Mouse (Mus musculus) megakaryocyte-erythroid progenitor cell, adult 5-6 weeks (primary cell): ENCODE data around the gene Lrrc45. TPM values are rescaled to one million over a fixed set of nuclear protein-coding genes. Genes with fewer than 3 reads are reported as not detected.
"Not testable (repeated sequence)": the region's sequence is repeated elsewhere in the genome, so short reads cannot be mapped to it uniquely, and the experiment has no call there.

Source experiments
- ATAC-seq: replicated peaks from 2 replicates; pipeline ENCODE4 v1.8.0; 2016; ENCODE audit warnings: mild to moderate bottlenecking, inconsistent platforms; ENCODE audit not compliant: severe bottlenecking, poor library complexity, low FRiP score, low TSS enrichment
- total RNA-seq, 2 experiments: library from RNA; stranded (forward) in 1 of 2; stranded (reverse) in 1 of 2; fragments of 200-1000, 215-1000 nt in 1 of 2; fragments of >200 nt in 1 of 2; fragmentation: Nextera tagmentation in 1 of 2; gene quantifications; 2 replicates each; pipeline ENCODE4 v1.2.3; 2014 to 2017

Gene Lrrc45
- total RNA-seq, 2 experiments from 2014 or later = 34.4 to 38.1 TPM

DNA sequence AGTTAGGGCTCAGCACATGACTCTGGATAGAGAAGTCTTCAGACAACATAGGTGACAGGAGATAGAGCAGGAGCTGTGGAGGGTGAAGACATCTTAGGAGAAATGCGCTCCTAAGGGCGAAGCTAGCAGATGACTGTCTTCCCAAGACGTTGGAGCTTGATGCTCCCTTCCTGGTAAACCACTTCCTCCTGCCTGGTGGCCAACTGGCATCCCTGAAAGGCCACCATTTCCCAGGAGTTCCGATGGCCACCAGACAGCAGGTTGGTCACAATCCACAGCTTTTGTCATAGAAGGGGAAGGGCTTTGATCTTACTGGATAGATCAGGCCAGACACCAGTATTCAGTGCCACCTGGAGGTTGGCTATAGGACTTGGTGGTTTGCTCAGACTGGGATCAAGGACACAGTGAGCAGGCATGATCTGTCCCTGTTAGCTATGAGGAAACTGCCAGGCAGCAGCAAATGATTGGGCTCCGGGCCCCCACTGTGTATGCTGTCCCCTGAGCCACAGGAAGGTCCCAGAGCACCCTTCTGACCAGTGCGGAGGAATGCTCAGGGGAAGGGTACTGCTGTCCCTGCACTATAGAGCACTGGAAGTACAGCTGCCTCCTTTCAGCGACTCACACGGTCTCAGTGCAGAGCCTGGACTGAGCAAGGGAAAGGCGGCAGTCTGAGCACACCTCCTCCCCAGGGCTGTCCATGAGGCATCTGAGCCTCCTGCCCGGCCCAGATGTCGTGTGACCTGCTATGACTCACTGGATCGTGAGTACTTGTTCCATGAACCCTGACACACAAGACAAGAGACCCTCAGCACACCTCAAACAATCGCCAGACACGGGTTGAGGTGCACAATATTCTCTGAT is 48.3 kb downstream of the Lrrc45 start:
- ATAC-seq = no peak

DNA sequence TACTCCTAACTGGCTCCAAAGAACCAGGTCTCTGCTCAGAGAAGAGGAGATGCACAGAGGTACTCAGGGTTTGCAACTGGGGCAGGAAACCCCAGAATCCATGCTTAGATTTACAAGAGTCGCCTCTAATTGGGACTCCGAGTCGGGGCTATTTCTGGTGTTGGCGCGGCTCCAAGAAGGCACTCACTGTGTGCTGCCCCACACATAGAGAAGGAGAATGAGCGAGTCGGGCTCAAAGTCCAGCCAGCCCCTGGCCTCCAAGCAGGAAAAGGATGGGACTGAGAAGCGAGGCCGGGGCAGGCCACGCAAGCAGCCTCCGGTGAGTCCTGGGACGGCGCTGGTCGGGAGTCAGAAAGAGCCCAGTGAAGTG is 48.9 kb downstream of the Lrrc45 start, which contains the start of gene Hmga1b:
TSS of gene Hmga1b (plus strand) at position 123 of the 370 bp plus-strand sequence.
- not testable (repeated sequence) for ATAC-seq

DNA sequence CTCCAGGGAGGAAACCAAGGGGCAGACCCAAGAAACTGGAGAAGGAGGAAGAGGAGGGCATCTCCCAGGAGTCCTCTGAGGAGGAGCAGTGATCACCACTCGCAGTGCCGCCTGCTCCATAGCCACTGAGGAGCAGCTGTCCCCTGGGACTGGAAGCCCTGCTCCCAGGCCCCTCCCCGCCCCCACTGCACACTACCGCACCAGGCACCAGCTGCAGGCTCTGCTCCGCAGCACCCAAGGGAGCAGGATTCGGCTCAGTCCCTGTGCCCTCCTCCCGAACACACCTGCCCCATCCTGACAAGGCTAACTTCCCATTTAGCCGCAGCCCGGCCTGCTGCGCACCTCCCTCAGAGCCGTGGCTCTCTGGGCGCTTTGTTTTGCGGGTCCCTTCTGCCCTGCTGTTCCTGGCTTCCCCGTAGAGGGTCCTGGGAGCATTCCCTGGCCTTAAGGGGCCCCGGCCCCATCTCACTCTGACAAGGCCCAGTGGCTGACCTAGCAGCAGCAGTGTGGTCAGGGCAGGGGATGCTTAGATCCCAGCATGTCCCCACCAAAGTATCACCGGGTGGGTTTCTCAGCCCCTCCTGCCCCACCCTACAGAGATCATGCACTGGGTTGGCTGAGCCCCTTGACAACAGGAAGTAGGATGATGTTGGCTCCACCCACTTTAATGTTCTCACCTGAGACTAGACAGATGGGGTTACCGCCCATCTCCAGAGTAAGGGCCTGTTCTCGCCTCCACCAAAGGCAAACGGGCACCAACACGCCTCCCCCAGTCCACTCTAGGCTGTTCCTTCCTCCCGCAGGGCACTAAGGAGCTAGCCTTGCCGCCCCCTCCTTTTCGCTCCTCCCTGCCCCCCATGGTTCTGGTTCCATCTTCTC is 49.6 kb downstream of the Lrrc45 start:
- ATAC-seq = peak; percentile 35; the same call in 1 of the 2 replicates

DNA sequence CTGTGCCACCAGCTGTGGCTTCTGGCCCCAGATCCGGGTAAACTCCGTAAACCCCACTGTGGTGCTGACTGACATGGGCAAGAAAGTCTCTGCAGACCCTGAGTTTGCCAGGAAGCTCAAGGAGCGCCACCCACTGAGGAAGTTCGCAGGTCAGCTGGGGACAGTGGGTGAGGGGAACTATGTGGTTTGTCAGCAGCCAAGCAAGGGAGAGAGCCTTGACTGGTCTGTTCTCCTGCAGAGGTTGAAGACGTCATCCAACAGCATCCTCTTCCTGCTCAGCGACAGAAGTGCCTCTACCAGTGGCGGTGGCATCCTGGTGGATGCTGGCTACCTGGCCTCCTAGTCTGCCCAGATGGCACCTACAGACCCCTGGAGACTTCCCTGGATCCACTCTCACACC is 53.3 kb downstream of the Lrrc45 start:
- peak; percentile 11; the same call in 1 of the 2 replicates for ATAC-seq

DNA sequence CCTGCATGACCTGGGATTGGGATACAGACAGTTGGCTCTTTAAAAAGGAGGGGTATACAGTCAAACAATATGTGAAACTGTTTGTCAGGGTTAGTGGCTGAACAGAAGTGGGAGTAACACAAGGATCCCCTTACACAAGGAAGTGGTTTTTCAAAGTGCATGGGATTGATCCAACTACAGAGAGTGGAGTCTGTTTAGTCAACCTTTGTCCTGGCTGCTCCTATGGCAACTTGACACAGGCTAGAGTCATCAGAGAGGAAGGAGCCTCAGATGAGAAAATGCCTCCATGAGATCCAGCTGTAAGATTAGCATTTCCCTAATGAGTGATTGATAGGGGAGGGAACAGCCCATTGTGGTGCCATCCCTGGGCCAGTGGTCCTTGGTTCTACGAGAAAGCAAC is 54.5 kb downstream of the Lrrc45 start:
- no peak for ATAC-seq

Other genes starting within 250 kb of the Lrrc45 start
- gene Arl16, start 246.3 kb upstream of the Lrrc45 start, total RNA-seq (2014; fragmentation: Nextera tagmentation) = 11.2 and 14.7 TPM in 2 replicates
- 8.8 and 21.9 TPM in 2 replicates for gene Arl16, start 246.3 kb upstream of the Lrrc45 start, total RNA-seq (2017)
- gene Mrpl12, start 229.3 kb upstream of the Lrrc45 start, total RNA-seq (2014; fragmentation: Nextera tagmentation) = 165 and 221 TPM in 2 replicates
- 151 and 192 TPM in 2 replicates for gene Mrpl12, start 229.3 kb upstream of the Lrrc45 start, total RNA-seq (2017)
- gene Slc25a10, start 222.1 kb upstream of the Lrrc45 start, total RNA-seq (2014; fragmentation: Nextera tagmentation) = 16.9 and 27.2 TPM in 2 replicates
- 17.6 and 18.8 TPM in 2 replicates for gene Slc25a10, start 222.1 kb upstream of the Lrrc45 start, total RNA-seq (2017)
- not detected in 2 replicates for gene Gcgr, start 183.2 kb upstream of the Lrrc45 start, total RNA-seq (2014; fragmentation: Nextera tagmentation)
- not detected in 2 replicates for gene Gcgr, start 183.2 kb upstream of the Lrrc45 start, total RNA-seq (2017)
- gene Mcrip1, start 164.2 kb upstream of the Lrrc45 start, total RNA-seq (2014; fragmentation: Nextera tagmentation) = 60.4 and 62.7 TPM in 2 replicates
- 18.5 and 18.8 TPM in 2 replicates for gene Mcrip1, start 164.2 kb upstream of the Lrrc45 start, total RNA-seq (2017)
- gene Ppp1r27, start 162.8 kb upstream of the Lrrc45 start, total RNA-seq (2014; fragmentation: Nextera tagmentation) = not detected in 2 replicates
- not detected in 2 replicates for gene Ppp1r27, start 162.8 kb upstream of the Lrrc45 start, total RNA-seq (2017)
- 236 and 270 TPM in 2 replicates for gene P4hb, start 140.7 kb upstream of the Lrrc45 start, total RNA-seq (2014; fragmentation: Nextera tagmentation)
- gene P4hb, start 140.7 kb upstream of the Lrrc45 start, total RNA-seq (2017) = 334 and 373 TPM in 2 replicates
- gene Arhgdia, start 132.3 kb upstream of the Lrrc45 start, total RNA-seq (2014; fragmentation: Nextera tagmentation) = 248 and 334 TPM in 2 replicates
- gene Arhgdia, start 132.3 kb upstream of the Lrrc45 start, total RNA-seq (2017) = 96.3 and 154 TPM in 2 replicates
- 157 and 232 TPM in 2 replicates for gene Alyref, start 115.6 kb upstream of the Lrrc45 start, total RNA-seq (2014; fragmentation: Nextera tagmentation)
- 208 and 278 TPM in 2 replicates for gene Alyref, start 115.6 kb upstream of the Lrrc45 start, total RNA-seq (2017)
- 84.0 and 110 TPM in 2 replicates for gene Anapc11, start 115.5 kb upstream of the Lrrc45 start, total RNA-seq (2014; fragmentation: Nextera tagmentation)
- 21.9 and 27.6 TPM in 2 replicates for gene Anapc11, start 115.5 kb upstream of the Lrrc45 start, total RNA-seq (2017)
- gene Npb, start 105.4 kb upstream of the Lrrc45 start, total RNA-seq (2014; fragmentation: Nextera tagmentation) = 3.3 TPM in 1 of 2 replicates, not detected in the other
- gene Npb, start 105.4 kb upstream of the Lrrc45 start, total RNA-seq (2017) = not detected in 2 replicates
- 74.6 and 87.3 TPM in 2 replicates for gene Pcyt2, start 96.0 kb upstream of the Lrrc45 start, total RNA-seq (2014; fragmentation: Nextera tagmentation)
- gene Pcyt2, start 96.0 kb upstream of the Lrrc45 start, total RNA-seq (2017) = 28.5 and 29.6 TPM in 2 replicates
- 62.8 and 79.3 TPM in 2 replicates for gene Sirt7, start 88.7 kb upstream of the Lrrc45 start, total RNA-seq (2014; fragmentation: Nextera tagmentation)
- gene Sirt7, start 88.7 kb upstream of the Lrrc45 start, total RNA-seq (2017) = 39.8 and 48.3 TPM in 2 replicates
- 26.0 and 31.6 TPM in 2 replicates for gene Mafg, start 80.3 kb upstream of the Lrrc45 start, total RNA-seq (2014; fragmentation: Nextera tagmentation)
- gene Mafg, start 80.3 kb upstream of the Lrrc45 start, total RNA-seq (2017) = 11.7 and 12.2 TPM in 2 replicates
- gene Pycr1, start 70.2 kb upstream of the Lrrc45 start, total RNA-seq (2014; fragmentation: Nextera tagmentation) = 0.13 and 1.1 TPM in 2 replicates
- gene Pycr1, start 70.2 kb upstream of the Lrrc45 start, total RNA-seq (2017) = 1.5 TPM in 1 of 2 replicates, not detected in the other
- gene Myadml2, start 65.8 kb upstream of the Lrrc45 start, total RNA-seq (2014; fragmentation: Nextera tagmentation) = 6.3 TPM in 1 of 2 replicates, not detected in the other
- gene Myadml2, start 65.8 kb upstream of the Lrrc45 start, total RNA-seq (2017) = not detected in 2 replicates
- not detected in 2 replicates for gene Notum, start 52.8 kb upstream of the Lrrc45 start, total RNA-seq (2014; fragmentation: Nextera tagmentation)
- not detected in 2 replicates for gene Notum, start 52.8 kb upstream of the Lrrc45 start, total RNA-seq (2017)
- 79.5 and 108 TPM in 2 replicates for gene Aspscr1, start 41.0 kb upstream of the Lrrc45 start, total RNA-seq (2014; fragmentation: Nextera tagmentation)
- gene Aspscr1, start 41.0 kb upstream of the Lrrc45 start, total RNA-seq (2017) = 15.5 and 52.7 TPM in 2 replicates
- gene Cenpx, start 187 bp upstream of the Lrrc45 start, total RNA-seq (2014; fragmentation: Nextera tagmentation) = 132 and 157 TPM in 2 replicates
- 95.0 and 99.4 TPM in 2 replicates for gene Cenpx, start 187 bp upstream of the Lrrc45 start, total RNA-seq (2017)
- 1.6 and 2.9 TPM in 2 replicates for gene Rac3, start 7.5 kb downstream of the Lrrc45 start, total RNA-seq (2014; fragmentation: Nextera tagmentation)
- gene Rac3, start 7.5 kb downstream of the Lrrc45 start, total RNA-seq (2017) = not detected in 2 replicates
- 12.7 and 14.9 TPM in 2 replicates for gene Dcxr, start 13.4 kb downstream of the Lrrc45 start, total RNA-seq (2014; fragmentation: Nextera tagmentation)
- 6.2 and 10.2 TPM in 2 replicates for gene Dcxr, start 13.4 kb downstream of the Lrrc45 start, total RNA-seq (2017)
- gene Cbr2, start 18.2 kb downstream of the Lrrc45 start, total RNA-seq (2014; fragmentation: Nextera tagmentation) = not detected in 2 replicates
- gene Cbr2, start 18.2 kb downstream of the Lrrc45 start, total RNA-seq (2017) = not detected in 2 replicates
- gene Hmga1b, start 48.9 kb downstream of the Lrrc45 start, total RNA-seq (2014; fragmentation: Nextera tagmentation) = 2.5 and 12.0 TPM in 2 replicates
- 8.7 and 10.9 TPM in 2 replicates for gene Hmga1b, start 48.9 kb downstream of the Lrrc45 start, total RNA-seq (2017)
- gene Rfng, start 70.3 kb downstream of the Lrrc45 start, total RNA-seq (2014; fragmentation: Nextera tagmentation) = 43.1 and 47.2 TPM in 2 replicates
- 4.8 and 9.5 TPM in 2 replicates for gene Rfng, start 70.3 kb downstream of the Lrrc45 start, total RNA-seq (2017)
- gene Gps1, start 70.3 kb downstream of the Lrrc45 start, total RNA-seq (2014; fragmentation: Nextera tagmentation) = 107 TPM in 2 replicates
- 103 and 119 TPM in 2 replicates for gene Gps1, start 70.3 kb downstream of the Lrrc45 start, total RNA-seq (2017)
- 150 TPM in 2 replicates for gene Dus1l, start 82.5 kb downstream of the Lrrc45 start, total RNA-seq (2014; fragmentation: Nextera tagmentation)
- gene Dus1l, start 82.5 kb downstream of the Lrrc45 start, total RNA-seq (2017) = 68.4 and 87.6 TPM in 2 replicates
- 92.0 and 92.3 TPM in 2 replicates for gene Fasn, start 110.6 kb downstream of the Lrrc45 start, total RNA-seq (2014; fragmentation: Nextera tagmentation)
- 27.2 and 34.0 TPM in 2 replicates for gene Fasn, start 110.6 kb downstream of the Lrrc45 start, total RNA-seq (2017)
- 9.0 and 14.0 TPM in 2 replicates for gene Ccdc57, start 218.9 kb downstream of the Lrrc45 start, total RNA-seq (2014; fragmentation: Nextera tagmentation)
- 6.4 and 6.8 TPM in 2 replicates for gene Ccdc57, start 218.9 kb downstream of the Lrrc45 start, total RNA-seq (2017)
- gene Slc16a3, start 234.6 kb downstream of the Lrrc45 start, total RNA-seq (2014; fragmentation: Nextera tagmentation) = 0.15 and 1.9 TPM in 2 replicates
- 2.1 and 3.2 TPM in 2 replicates for gene Slc16a3, start 234.6 kb downstream of the Lrrc45 start, total RNA-seq (2017)